Mouse (Mus musculus): ENCODE results near the gene Gpsm3.
"Not testable (repeated sequence)": the region's sequence is repeated elsewhere in the genome, so short reads cannot be mapped to it uniquely, and the experiment has no call there.

Gpsm3 gene

DNA sequence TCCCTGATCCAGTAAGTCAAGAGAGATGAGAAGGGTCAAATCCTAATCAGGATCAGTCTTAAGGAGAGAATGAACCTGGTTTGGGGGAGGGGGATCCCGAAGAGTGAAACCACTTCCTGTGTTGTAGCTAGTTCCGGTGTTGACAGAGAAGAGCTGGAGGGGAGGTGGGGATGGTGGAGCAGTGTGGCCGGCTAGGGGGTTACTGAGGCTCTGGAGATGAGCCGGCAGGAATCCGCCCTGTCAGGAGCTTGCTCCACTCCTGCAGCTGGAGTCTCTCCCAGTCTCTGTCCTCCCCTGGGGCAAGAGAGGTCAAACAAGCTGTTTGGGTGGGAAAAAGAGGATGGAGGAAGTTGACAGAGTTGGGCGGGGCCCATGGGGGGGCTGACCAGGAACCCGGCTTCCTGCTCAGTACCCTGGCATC, at the start of gene Gpsm3:
Gene Gpsm3 (plus strand): TSS at position 126 of the 421 bp plus-strand sequence.
- DNase-seq (ENCODE audit: low spot score in 2 of 2): peak; percentile 60 to 64

DNA sequence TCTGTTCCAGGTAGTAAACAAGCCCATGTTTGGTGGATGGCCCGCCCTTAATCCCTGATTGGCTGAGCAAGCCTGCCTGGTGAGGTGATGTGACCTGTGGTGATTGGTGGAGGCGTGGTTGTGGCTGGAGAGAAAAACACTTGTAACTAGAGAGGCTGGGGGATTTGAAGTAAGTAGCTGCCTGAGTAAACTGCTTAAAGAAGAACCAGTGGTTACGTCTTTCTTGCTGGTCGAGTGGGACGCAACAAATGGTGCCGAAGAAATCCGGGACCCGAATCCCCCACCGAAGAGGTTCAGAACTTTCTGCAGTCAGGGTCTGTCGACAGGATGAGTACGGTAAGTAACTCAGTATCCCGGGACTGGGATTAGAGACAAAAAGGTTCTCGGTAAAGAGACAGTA, 46.0 kb upstream of the Gpsm3 start:
- DNase-seq (ENCODE audit: low spot score in 2 of 2): not testable (repeated sequence)

DNA sequence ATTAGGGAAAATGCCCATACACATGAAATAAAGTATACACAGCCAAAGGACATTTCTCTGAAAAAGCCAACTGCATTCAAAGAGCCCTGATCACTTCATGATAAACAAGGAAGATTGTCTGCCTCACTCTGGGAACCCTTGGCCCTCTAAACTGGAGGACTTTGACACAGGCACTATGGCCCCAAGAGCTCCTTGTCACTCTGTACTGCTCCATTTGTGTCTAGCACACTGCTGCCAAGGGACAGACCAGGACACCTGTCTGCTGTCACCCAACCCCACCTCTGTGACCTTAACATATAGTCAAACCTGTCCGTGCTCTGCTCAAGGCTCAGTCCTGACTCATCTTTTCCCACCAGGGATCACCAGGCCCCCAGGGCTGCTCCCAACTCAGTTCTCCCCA, 42.8 kb upstream of the Gpsm3 start:
- DNase-seq (ENCODE audit: low spot score in 2 of 2): no peak

DNA sequence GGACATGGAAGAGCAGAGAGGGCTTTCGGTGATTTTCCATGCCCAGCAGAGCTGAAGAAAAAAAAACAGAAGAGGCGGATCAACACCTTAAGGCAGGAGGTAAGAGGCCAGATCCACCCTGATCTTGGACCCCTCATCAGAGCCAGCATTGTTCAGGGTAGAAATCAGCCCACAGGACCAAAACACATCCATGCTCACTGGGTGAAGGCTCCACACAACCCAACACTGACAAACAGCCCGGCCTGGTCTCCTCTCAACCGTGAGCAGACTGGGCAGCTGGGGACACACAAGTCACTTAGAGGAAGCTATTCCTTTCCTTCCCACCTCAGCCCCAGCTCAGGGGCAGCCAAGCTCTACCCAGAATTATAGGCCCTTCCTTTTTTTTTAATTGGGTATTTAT, 42.0 kb upstream of the Gpsm3 start:
- DNase-seq (ENCODE audit: low spot score in 2 of 2): no peak

DNA sequence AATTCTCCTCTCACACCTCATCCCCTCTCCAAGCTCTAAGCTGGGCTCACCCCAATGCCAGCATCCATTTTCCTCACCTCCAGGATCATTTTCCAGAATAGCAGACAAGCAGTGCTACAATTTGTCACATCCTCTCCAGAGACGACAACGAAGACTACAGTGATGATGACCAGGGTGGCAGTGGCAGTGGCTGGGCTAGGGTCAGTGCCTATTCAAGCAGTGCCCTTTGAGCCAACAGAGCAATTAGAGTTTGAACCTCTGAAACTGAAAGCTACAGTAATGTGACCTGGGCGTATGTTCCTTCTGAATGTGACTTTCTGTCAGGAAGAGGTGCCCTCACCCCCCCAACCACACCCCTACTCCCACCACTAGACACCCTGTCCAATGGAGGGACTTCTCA, 40.5 kb upstream of the Gpsm3 start:
- no peak for DNase-seq (ENCODE audit: low spot score in 2 of 2)

DNA sequence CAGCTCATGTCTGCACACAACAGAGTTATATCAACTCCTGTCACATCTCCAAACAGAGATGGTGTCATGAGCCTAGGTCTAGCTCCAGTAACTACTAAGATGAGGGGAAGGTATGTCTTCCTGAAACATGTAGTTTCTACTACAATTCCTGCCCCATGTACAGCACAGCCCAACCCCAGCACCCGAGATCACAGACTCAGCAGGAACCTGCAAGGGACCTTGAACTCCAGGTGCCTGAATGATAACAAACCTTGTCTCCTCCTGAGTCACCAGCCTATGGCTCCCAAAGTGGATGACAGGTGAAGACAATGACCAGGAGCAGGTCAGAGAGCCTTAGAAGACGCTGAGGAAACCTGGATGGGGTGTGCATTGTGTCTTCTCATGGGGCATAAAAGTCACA, 39.8 kb upstream of the Gpsm3 start:
- no peak for DNase-seq (ENCODE audit: low spot score in 2 of 2)

DNA sequence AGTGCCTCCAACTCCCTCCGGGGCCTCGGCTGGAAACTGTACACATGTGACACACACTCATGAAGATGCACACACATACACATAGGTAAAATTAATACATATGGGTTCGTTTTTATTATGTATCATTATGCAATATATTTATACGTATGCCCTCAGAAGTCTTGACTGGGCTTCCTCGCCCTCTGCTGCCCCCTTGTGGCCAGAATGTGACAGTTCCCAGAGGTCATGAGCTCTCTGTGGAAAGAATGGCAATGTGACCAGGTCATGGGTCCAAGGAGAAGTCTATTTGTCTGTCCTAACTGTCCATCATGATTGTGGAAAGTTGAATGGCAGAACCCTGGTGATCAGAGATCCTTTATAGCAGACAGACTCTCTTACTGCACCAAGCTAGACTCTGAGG, 34.1 kb upstream of the Gpsm3 start:
- DNase-seq (ENCODE audit: low spot score in 2 of 2): peak; percentile 73 to 89

DNA sequence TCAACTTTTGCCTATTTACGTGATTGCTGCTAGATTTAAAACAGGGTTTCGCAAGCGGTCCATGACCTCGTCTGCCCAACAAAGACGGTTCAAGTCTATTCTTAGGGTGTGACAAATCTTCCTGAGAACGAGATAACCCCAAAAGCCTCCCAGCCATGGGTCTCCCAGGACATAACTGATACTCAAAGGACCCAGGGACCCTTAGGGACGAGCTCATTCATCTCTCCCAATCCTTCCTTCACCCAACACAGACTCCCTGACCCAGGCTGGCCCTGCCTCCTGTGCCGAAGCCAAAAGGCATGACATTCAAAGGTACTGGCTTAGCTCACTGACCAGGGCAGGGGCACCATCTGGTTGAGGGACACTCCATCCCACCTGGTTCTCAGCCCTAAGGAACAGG, 33.2 kb upstream of the Gpsm3 start:
- no peak for DNase-seq (ENCODE audit: low spot score in 2 of 2)

DNA sequence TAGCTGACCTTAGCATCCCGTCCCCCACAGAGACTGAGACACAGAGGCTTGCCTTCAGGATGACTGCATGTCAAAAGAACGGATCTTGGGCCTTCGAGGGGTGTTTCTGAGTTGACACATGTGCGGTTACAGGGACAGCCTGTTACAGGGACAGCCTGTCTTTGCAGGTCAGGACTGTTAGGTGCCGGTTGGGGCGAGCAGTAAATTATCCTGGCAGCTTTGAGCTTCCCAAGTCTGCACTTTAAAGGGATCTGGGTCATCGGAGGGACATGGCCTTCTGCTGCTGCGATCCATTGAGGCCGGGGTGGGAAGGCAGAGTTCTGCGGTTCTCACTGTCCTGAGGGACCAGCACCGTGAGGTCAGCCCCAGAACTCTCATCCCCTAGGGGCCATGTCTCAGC, 32.2 kb upstream of the Gpsm3 start:
- DNase-seq (ENCODE audit: low spot score in 2 of 2): no peak

DNA sequence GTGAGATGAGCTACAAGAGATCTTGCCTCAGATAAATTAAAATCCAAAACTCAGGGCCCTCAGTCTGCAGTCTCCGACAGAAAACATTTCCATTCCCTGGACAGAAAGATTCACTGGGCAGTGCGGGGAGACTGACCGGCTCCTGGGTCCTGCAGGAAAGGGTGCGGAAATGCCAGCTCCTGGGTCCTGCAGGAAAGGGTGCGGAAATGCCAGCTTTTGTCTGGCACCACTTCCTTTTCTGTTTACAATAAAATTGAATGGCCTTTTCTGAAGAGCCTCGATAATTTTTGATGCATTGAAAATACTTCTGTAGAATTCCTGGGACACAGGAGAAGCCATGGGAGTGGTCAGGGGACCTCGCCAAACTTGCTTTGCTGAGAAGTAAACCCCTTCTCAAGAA, 30.5 kb upstream of the Gpsm3 start:
- no peak for DNase-seq (ENCODE audit: low spot score in 2 of 2)

DNA sequence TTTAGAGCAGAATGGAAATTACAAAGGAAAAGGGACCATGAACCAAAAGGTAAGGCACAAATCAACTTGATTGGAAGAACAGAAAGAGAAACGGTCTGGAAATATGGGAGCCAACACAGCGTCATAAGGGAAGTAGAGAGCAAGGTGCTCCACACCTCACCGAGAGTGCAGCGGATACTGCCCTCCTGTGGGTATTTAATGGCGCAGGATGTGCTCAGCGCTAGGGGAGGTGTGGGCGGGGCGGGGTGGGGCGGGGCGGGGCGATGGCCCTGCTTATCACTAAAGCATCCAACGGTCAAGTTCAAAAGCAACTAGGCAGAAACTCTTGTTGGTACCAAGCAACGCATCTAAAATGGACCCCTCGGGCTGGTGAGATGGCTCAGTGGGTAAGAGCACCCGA, 29.7 kb upstream of the Gpsm3 start:
- no peak for DNase-seq (ENCODE audit: low spot score in 2 of 2)

DNA sequence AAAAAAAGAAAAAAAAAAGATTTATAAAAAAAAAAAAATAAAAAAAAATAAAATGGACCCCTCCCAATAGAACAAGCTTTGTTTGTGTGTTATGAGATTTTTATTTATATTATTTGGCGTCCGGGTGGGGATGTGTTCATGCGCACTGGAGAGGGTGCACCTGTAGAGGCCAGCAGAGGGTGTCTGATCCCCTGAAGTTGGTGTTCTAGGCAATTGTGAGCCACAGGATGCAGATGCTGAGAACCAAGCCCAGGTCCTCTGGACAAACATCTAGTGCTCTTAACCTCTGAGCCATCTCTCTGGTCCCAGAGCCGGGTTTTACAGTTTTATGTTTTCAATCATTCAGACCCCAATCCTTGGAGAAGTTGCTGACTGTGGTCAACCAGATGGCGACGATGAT, 29.2 kb upstream of the Gpsm3 start:
- no peak for DNase-seq (ENCODE audit: low spot score in 2 of 2)

DNA sequence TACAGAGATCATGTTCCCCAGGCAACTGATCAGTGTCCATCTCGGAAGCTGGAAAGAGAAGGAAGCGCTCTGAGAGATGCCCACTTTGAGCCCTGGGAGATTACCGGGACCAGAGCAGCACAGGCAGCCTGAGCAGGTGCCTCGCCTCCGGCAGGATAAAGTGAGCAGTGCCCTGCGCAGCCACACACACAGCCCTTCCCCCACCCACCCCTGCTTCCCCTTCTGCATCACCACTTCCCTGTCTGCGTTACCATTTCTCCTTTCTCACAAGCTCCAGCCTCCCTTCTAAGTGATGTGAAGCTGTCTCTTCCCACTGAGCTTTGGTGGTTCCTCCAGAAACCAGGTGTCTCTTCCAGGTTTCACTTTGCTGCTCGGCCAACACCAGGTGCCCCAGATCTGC, 28.4 kb upstream of the Gpsm3 start:
- peak in 1 of 2 experiments; percentile 62 for DNase-seq (ENCODE audit: low spot score in 2 of 2)

DNA sequence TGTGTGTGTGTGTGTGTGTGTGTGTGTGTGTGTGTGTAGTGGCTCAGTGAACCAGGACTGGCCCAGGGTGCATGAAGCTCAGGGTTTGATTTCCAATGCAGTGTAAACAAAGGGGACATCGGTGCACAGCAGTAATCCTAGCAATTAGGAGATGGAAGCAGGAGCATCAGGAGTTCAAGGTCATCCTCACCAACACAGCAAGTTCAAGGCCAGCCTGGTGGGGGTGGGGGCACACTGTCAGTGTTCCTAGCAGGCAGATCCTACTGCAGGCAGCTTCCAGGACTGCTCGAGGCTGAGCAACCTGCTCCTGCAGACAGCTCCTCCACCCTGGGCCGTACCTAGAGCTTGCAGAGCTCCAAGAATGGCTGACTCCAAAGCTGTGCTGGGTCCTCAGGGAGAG, 27.0 kb upstream of the Gpsm3 start:
- no peak for DNase-seq (ENCODE audit: low spot score in 2 of 2)

DNA sequence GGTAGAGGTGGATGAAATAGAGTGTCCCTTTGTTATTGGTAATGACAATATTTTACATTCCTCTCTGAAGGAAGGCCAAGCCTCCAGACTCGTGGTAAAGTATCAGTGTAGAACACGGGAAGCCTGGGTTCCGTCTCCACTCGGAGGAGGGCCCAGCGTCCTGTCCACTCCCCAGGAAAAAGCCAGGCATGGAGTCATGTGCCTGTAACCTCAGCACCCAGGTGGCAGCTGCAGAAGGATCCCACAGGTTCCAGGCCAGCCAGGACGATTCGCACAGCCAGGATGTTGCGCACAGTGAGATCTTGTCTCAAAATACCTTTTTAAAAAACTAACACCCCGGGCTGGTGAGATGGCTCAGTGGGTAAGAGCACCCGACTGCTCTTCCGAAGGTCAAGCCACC, 26.3 kb upstream of the Gpsm3 start:
- no peak for DNase-seq (ENCODE audit: low spot score in 2 of 2)

DNA sequence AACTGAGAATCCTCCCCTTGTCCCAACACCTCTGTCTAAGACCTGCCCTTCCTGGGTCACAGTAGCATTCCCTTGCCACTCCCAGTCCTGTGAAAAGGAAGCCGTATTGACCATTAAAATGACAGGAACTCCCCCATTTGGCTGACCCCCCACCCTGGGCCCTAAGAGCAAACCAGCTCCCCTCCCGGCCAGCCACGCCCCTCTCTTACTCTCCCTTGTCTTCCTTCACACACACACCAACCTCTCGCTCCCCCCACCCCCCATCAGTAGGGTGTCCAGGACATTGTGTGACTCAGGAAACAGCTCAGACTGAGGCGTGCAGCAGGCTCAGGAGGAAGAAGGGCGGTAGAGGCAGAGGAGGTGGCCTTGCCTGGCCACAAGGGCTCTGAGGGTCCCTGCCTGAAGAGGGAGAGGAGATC, 25.6 kb upstream of the Gpsm3 start, which contains the start of gene Notch4:
Gene Notch4 (plus strand): TSS at position 266 of the 419 bp plus-strand sequence.
- no peak for DNase-seq (ENCODE audit: low spot score in 2 of 2)

DNA sequence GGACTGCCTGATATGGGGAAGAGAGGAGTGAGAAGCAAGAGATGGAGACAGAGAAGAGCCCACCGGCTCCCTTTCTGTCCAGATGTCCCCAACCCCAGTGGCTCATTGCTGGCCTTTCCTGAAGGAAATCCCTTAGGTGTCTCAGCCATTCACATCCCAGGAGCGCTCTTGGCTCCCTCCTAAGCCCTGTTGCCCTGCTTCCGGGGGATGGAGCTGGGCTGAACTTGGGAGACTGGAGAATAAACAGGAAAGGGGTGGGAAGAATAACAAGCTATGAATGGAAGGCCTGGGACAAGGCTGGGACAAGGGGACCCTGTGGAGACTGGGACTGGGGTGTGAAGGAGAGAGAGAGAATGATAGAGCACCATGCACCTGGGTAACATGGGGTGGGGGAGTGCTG, 24.8 kb upstream of the Gpsm3 start:
- no peak for DNase-seq (ENCODE audit: low spot score in 2 of 2)

DNA sequence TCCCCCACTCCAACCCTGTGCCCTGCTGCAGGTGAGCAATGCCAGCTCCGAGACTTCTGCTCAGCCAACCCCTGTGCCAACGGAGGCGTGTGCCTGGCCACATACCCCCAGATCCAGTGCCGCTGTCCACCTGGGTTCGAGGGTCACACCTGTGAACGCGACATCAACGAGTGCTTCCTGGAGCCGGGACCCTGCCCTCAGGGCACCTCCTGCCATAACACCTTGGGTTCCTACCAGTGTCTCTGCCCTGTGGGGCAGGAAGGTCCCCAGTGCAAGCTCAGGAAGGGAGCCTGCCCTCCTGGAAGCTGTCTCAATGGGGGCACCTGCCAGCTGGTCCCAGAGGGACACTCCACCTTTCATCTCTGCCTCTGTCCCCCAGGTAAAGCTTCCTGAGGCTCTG, 22.3 kb upstream of the Gpsm3 start:
- no peak for DNase-seq (ENCODE audit: low spot score in 2 of 2)

DNA sequence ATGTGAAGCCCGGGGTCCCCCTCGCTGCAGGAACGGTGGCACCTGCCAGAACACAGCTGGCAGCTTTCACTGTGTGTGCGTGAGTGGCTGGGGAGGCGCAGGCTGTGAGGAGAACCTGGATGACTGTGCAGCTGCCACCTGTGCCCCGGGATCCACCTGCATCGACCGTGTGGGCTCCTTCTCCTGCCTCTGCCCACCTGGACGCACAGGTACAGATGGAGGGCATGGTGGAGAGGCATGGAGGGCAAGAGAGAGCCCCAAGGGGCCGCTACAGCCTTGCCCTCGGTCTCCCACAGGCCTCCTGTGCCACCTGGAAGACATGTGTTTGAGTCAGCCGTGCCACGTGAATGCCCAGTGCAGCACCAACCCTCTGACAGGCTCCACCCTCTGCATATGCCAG, 21.2 kb upstream of the Gpsm3 start:
- DNase-seq (ENCODE audit: low spot score in 2 of 2): no peak

DNA sequence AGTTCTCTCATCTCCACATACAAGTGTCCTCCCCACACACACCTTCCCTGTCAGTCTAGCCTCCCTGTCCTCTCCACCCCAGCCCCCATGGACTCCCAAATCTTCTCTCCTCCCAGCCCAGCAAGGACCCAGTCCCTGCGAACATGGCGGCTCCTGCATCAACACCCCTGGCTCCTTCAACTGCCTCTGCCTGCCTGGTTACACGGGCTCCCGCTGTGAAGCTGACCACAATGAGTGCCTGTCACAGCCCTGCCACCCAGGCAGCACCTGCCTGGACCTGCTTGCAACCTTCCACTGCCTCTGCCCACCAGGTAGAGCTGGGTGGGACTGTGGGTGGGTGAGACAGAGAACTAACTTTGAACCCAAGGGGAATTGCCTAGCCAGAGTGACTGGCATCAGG, 19.7 kb upstream of the Gpsm3 start:
- no peak for DNase-seq (ENCODE audit: low spot score in 2 of 2)

DNA sequence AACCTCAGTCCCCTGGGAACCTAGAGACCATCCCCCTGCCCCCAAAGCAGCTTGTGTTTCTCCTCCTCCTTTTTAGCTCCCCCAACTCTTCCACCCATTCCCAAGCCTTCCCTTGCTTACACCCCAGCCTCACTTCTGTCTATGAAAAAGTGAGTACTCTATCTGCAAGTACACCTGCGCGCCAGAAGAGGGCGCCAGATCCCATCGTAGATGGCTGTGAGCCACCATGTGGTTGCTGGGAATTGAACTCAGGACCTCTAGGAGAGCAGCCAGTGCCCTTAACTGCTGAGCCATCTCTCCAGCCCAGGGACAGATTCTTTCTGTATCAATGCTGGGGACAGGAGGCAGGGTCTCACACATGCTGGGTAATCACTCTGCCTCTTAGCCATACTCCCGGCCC, 17.7 kb upstream of the Gpsm3 start:
- DNase-seq (ENCODE audit: low spot score in 2 of 2): no peak

DNA sequence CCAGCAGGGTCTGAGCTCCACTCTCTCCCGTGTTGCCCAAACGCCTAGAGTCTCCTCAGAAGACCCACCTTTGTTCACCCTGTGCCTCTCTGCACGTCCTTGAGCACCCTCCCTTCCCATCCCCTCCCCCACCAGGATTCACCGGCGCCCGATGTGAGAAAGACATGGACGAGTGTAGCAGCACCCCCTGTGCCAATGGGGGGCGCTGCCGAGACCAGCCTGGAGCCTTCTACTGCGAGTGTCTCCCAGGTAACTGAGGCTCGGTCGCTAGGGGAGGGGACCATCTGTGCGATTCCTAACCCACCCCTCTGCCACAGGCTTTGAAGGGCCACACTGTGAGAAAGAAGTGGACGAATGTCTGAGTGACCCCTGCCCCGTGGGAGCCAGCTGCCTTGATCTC, 17.2 kb upstream of the Gpsm3 start:
- DNase-seq (ENCODE audit: low spot score in 2 of 2): no peak

DNA sequence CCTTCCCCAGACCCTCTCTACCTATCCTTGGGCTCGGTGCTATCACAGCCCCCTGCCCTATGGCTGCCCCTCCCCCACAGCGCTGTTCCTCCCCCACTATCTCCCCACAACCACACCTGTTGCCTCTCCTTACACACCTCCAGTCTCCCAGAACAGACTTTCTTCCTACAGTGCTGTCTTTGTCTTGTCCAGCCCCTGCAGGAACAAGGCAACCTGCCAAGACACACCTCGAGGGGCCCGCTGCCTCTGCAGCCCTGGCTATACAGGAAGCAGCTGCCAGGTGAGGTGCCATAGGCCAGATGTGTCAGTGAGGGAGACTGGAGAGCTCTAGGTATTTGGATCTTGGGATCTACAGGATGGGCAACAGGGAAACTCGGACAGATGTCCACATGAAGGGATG, 13.0 kb upstream of the Gpsm3 start:
- DNase-seq (ENCODE audit: low spot score in 2 of 2): no peak

DNA sequence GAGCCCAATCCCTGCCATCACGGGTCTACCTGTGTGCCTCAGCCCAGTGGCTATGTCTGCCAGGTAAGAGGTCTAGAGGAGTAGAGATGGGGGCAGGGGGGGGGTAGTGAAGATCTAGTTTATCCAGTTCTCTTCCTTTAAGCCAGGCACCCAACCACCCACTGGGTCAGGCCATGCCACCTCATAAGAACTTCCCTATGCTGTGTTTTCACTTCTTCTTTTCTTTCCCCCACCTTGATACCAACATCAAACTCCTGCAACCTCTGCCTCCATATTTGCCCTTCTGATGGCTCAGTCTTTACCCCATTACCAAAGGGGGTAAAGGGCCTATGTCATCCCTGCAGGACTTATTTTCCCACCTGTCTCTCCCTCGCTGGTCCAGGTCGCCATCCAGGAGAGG, 11.5 kb upstream of the Gpsm3 start:
- no peak for DNase-seq (ENCODE audit: low spot score in 2 of 2)

DNA sequence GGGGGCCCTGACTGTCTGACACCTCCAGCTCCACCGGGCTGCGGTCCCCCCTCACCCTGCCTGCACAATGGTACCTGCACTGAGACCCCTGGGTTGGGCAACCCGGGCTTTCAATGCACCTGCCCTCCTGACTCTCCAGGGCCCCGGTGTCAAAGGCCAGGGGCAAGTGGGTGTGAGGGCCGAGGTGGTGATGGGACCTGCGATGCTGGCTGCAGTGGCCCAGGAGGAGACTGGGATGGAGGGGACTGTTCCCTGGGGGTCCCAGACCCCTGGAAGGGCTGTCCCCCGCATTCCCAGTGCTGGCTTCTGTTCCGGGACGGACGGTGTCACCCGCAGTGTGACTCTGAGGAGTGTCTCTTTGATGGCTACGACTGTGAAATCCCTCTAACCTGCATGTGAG, 7.1 kb upstream of the Gpsm3 start:
- DNase-seq (ENCODE audit: low spot score in 2 of 2): no peak
